Mouse (Mus musculus): ENCODE results near the gene Ntrk3.

GRCm38 (mm10) chr7:78782639-78783581, 45.1 kb upstream of the Ntrk3 start, which contains the start of the genes Mrps11 and Mrpl46:
- TF ChIP-seq CTCF (conservative IDR thresholded peaks at IDR 0.05; ENCODE audit: insufficient read depth, insufficient read length, low read depth, low read length) (no peak), POLR2A (IDR thresholded peaks at IDR 0.05; ENCODE audit: low read depth, low read length) (peak; percentile 9)
